Mouse (Mus musculus) adipocyte (in vitro differentiated cells): ENCODE results near the gene Tmem18.
A peak's percentile ranks its signal among the peaks of the same experiment; 100 is the strongest.

Source experiments
- DNase-seq: peaks from one replicate; pipeline ENCODE4 v3.0.0-alpha.2; 2016; ENCODE audit warnings: low spot score

Gene Tmem18

DNA sequence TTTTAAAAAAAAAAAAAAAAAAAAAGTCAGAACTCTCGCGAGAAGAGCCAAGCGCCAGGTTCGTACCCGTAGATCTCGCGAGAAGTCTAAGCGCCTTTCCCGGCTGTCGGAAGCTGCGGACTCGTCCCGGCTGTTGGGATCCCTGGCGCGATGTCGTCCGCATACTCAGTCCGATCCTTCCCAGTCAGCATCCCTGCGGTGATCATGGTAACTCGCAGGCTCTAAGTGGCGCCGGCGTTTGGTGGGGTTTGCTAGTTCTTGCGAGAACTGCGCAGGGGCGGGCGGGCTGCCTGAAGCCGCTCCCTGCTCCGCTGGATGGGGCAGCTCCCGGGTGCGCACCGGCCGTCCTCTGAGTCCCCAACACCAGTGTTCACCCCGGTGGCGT lies at the start of gene Tmem18:
Tmem18 (plus strand) TSS at position 71 of the 385 bp plus-strand sequence.
- DNase-seq = peak; percentile 87

DNA sequence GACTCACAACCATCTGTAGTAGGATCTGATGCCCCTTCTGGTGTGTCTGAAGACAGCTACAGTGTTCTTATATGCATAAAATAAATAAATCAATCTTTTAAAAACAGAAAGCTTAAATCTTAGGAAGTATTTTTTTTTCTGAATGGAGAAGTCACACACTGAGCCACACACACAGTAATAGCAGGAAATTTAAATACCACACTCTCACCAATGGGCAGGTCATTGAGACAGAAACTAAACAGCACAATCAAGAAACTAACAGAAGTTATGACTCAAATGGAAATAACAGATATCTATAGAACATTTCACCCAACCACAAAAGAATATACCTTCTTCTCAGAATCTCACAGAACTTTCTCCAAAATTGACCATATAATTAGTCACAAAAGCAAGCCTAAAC lies 26.9 kb upstream of the Tmem18 start:
- DNase-seq = no peak

DNA sequence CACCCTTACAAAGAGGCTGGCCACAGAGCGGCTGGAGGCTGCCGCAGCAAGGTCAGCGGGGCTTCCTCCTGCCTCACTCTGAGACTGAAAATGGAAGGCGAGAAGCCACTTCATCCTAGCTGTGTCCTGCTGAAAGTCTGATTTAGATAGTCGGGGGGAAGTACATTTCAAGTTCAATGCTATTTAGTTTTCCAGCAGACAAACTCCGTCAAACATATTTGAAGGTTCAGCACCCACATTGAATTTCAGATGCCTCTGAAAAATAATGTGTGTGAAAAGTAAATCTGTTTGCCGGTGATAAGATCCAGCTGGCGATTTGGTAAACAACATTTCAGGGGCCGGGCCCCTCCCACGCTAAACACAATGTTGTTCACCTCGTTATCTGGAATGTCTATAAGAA lies 22.8 kb upstream of the Tmem18 start:
- no peak for DNase-seq

DNA sequence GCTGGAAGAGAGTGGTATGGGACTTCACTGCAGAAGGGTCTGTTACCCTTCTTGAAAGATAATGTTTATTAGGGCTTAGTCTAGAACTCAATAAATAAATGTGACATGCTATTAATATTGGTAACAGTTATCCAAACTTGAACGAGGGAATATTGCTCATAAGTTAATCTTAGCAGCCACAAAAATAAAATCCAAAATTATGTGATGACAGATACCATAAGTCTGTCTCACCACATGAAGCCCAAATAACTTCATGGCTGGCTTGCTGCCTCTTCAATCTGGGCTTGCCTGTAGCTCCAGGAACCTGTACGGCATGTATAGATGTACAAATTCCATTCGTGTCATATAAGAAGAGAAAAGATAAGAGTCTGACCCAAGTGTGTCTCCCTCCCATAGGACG lies 12.2 kb upstream of the Tmem18 start:
- DNase-seq = no peak

DNA sequence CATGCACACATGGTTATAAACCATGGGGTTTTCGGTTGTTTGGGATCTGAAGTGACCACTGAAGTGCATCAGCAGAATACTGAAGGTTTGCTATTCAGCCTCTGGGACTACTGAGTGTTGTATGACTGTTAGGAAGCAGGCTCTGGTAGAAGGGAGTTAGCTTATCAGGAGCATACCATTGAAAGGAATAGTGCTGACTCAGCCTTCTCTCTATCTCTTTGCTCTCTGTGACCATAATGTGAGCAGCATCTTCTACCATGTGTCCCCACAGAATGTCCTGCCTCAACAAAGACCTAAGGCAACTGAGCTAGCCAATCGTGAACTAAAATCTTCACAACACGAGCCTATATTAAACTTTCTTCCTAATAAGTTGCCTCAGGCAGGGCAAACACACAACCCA lies 8.3 kb upstream of the Tmem18 start:
- DNase-seq = no peak

DNA sequence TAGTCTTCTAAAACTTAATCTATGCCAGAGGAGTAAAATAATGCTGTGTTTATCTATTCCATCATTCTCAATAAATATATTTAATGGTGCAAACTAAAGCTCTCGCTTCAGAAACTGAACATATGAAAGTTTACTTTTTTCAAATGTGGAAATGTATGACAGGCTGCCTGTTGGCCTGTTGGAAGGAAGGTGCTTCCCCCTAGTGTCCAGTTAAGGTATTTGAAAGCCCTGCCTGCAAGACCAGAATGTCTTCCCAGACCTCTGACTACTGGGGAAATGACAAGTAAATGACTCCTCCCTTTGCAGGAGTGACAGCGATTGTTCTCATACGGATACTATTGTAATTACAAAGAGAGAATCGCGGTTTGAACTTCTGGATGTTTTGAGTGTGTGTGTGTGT lies 6.2 kb upstream of the Tmem18 start:
- peak; percentile 83 for DNase-seq

DNA sequence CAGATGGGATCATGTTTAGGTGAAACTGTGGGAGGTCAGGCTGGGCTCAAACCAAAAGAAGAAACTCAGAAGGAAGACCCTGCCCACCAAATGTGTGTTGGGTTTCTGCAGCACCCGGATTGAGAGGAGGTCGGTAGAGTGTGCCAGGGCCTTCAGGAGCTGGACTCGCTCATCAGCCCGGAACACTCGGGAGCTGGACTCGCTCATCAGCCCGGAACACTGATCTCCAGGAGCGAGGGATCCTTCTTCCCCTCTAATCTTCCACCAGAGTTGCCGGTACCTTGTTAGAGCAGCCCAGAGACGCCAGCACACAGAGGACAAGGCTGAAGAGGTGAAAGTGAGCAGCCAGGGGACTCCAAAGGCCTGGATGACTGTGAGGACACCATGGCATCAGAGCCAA lies 2.9 kb upstream of the Tmem18 start:
- no peak for DNase-seq

DNA sequence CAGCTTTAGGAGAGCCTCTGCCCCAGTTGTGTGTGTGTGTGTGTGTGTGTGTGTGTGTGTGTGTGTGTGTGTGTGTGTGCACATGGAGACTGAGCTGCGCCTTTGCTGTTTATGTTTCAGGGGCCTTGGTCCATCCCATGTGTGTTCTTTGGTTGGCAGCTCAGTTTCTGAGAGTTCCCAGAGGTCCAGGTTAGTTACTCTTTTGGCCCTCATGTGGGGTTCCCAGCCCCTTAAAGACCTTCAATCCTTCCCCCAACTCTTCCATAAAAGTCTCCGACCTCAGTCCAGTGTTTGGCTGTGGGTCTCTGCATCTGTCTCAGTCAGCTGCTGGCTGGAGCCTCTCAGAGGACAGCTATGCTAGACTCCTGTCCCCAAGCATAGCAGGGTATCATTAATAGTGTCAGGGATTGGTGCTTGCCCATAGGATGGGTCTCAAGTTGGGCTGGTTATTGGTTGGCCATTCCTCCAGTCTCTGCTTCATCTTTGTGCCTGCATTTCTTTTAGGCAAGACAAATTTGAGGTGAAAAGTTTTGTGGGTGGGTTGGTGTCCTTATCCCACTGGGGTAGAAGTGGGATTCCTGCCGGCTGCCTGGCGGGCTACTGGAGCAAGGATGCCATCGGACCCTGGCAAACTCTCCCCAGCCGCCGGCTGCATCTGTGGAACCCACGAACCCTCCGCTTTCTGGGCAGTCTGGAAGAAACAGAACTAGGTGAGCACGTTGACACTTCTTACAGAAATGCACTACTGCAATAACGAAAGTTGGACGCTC lies 455 bp upstream of the Tmem18 start:
- no peak for DNase-seq

DNA sequence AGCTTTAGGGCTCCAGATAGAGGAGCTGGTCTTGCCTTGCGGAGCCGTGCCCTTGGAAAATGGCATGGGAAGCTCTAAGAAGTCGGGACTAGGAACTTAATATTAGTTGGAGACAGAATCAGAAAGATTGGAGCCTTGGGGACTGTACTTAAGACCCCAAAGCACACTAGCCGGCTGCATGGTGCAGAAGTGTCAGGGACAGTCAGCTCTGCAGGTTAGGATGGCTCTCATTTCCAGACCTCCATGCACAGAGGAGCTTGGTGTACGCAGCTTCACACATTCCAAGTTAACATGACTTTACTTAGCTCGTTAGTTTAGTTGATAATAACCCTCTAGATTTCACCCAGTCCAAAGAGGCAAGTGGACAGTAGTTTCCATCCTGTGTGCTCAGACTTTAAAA lies 637 bp downstream of the Tmem18 start:
- no peak for DNase-seq

DNA sequence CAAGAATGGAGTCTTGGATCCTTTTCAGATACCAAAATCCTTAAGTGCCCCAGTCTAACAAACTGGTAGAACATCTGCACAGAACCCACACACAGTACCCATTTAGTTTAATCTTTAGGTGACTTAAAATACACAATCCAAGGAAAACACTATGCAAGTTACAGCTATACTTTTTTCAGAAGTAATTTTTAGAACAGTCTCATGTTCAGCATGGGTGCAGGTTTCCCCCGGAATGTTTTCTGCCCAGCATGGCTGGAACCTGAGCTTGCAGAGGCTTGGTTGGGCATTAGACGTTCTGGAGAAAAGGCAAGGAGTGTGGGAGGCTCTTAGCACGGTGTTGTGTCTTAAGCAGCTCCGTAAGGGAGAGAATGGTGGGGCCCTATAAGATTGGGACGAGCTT lies 7.6 kb downstream of the Tmem18 start:
- no peak for DNase-seq

DNA sequence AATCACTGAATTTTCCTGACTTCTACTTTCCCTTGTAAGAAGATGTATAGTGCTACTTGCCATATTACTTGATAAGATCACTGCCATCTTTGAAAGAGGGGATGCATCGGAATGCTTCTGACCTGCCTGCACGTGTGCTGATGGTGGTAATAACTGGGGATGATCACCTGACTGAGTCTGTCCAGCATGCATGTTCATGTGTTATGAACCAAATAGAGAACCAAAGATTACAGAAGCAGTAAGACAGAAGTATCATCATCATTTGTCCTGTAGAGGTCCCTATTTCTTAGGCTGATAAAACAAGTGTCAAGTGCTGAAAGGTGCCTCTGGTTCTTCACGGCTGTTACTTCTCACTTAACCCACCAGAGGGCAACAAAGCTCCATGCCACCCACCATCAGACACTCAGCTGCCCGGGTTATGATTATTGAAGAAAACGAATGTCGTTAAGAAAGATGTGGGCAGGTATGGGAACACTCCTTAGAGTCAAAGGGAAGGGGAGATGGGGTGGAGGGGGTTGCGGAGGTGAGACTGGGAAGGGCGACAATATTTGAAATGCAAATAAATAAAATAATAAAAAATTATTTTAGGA lies 12.7 kb downstream of the Tmem18 start:
- DNase-seq = peak; percentile 73

DNA sequence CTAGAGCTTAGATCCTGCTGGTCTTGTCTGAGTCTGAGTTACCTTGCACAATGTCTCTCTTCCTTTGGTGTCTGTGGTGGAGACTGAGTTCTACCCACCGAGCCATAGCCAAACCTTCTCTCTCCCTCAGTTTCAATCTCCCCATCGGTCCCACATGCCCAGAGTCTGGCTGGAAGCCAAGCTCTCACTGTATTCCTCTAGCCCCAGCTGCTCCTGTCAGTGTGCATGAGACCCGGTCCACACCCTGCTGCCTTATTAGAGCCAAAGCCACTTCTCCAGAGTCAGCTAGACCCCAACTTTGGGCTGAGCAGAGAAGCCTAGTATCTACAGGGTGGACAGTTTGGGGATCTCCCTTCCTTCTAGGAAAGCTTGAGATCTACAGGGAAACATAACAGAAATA lies 14.7 kb downstream of the Tmem18 start:
- no peak for DNase-seq

DNA sequence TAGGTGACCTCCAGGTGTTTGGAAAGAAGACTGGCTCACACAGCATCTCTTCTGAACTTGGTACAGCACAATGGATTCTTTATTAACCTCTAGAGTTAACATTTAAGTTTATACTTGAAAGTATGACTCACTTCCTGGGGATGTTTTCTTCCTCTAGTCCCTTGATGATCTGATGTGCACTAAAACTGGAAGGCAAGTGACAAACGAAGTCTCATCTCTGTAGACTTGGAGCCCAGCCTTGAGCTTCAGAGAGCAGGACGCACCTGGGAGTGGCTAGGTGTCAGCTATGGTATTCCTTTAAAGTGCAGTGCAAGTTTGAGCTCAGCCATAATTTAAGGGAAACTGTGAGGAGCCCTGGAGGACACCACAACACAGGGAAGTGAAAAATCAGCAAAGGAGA lies 15.2 kb downstream of the Tmem18 start:
- no peak for DNase-seq

DNA sequence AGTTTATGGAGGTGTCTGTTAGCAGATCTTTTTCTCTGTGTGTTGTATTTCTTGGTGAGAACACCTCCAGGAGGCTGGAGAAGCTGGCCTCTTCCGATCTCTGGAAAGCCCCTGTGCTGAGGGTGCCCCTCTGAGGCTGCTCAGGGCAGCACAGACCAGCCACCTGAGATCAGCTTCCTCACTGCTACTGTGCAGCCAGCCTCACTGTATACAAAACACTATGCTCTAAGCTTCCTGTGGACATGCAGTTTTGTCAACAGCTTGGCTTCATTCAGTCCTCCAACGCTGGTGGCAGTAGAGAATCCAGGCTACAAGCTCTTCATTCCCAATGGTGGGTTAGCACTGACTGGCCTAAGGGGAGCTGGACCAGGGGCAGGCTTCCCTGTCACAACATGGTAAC lies 15.8 kb downstream of the Tmem18 start:
- no peak for DNase-seq

DNA sequence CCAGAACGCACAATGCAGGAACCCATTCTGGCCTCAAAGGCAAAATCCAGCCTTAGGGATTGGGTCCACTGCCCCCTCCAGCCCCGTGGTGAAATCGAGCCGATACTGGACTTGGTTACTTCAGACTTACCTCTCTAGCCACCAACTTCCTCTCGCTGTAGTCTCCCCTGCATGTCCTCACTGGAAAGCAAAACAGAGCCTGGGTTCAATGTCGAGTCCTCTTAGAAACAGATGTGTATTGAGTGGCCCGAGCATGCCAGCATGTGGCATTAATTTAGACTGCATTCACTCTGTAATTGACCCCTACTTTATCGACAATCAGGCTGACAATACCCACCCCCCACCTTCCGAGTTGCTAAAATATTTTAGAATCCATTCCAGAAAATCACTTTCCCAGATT lies 19.8 kb downstream of the Tmem18 start:
- DNase-seq = no peak

DNA sequence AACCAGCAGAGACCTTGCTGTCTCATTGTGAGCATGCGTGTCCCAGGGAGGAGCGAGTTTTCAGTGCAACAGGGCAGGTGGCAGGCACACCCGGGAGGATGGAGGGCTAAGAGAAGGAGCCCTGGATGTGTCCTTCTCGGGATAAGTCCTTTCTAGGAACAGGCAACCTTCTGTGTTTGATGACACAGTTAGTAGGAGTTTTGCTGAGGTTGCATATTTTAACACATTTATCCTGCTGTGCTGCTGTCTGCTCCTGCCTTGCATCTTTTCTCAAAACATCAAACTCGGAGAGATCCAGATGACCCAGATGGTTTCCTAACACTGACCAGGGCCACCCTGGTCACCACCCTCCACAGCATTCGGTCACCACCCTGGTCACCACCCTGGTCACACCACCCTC lies 20.6 kb downstream of the Tmem18 start:
- DNase-seq = no peak

DNA sequence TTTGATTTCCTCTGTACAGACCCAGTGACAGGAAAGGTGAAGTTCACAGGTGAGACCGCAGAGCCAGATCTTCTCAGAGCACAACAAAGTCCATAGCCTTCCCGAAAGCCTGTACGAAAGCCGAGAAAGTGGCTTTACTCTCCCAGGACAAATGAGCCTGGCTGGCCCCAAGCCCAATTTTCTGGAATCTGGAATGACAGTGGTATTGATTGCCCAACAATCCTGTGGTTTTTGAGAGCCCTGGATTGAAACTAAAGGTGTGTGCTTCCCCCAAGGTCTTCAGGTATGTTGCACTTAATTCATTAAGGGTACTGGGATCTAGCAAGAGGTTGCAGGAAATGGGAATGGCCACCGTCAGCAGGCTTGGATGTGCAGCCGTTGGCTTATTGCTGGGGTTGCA lies 21.7 kb downstream of the Tmem18 start:
- no peak for DNase-seq

DNA sequence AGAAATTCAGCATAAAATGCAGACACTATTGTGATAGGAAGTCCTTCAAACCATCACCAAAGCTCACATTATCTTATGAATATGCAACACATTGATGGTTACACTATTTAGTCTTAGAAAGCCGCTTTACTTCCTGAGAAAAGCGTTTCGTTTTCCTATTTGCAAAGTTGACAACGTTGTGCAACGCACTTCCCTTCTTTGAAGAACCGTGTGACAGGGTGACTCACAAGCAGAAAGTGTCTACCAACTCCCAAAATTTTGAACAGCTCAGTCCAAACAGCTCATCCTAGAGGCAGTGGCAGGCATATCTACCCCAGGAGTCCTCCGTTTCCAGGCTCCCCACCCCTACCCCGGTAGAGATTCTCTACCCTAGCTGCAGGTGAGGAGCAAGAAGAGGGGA lies 22.5 kb downstream of the Tmem18 start:
- no peak for DNase-seq

DNA sequence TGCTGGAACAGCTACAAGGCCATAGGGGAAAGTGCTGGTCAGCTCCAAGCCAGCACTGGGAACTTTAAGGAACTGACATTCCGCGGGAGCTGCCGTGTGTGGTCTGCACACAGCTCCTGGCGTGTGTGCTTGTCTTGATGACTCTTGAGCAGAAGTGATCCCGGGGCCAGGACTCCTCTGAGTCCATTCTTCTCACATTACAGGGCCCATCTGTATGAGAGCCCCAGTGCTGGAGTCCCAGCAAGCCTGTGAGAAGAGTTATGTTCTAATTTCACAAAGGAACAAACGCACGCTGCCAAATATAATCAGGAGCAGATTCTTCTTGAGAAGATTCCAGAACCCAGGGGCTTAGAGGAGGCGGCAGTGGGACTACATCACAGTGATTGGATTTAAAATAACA lies 34.2 kb downstream of the Tmem18 start:
- peak; percentile 7 for DNase-seq

DNA sequence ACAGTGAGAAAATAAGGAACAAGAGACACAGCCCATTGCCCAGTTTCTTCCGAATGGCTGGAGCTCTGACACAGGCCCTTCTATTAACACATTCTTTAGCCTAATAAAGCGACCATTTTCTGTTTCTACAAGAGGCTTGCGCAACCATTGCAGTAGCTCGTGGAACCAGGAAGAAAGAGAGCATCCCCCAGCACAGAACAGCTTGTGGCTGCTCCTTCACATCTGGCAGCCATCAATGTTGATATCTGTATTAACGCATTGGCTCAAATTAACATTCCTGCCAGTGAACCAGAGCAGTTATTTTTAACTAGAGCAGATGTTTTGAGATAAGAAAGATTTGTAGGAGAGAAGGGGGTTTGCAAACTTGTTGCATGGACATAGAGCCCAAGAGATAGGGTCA lies 44.2 kb downstream of the Tmem18 start:
- no peak for DNase-seq

DNA sequence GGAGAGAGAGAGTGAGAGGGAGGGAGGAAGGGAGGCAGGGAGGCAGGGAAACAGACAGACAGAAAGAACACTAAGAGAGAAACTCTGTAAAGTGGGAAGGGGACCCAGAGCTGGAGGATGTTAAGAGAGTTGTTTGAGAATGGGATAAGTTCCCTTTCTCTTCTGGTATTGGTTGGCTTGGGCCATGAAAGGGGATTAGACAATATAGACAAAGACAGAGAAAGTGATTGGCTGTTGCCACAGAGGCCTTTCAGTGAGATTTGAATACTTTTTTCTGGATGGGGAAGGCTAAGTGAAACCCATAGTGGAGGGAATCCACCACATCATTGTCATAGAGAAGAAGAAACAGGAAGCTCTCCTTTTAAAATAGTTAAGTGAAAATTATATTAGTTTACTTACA lies 50.3 kb downstream of the Tmem18 start:
- DNase-seq = no peak
